Mouse (Mus musculus) heart, postnatal 36 days (tissue): ENCODE results near the gene Pik3ca. TPM values are rescaled to one million over a fixed set of nuclear protein-coding genes. Genes with fewer than 3 reads are reported as not detected.

Experiments
- DNase-seq, 2 experiments: peaks; one replicate each; pipeline ENCODE4 v3.0.0; 2021 to 2022
- intact Hi-C: fragments of 180-260 bp; cut with DNase I; formaldehyde crosslinking; loops from one replicate; pipeline ENCODE4 v1.15.1; 2025
- total RNA-seq, 2 experiments: library from RNA; stranded (reverse); gene quantifications; 2 replicates each; pipeline ENCODE4 v1.2.3; 2021

Gene Pik3ca
- 10 to 100 TPM; 48.4 to 52.2 TPM for total RNA-seq

GRCm38 (mm10) chr3:32397461-32398174, at the start of gene Pik3ca:
Gene Pik3ca, plus strand, starts transcription at chr3:32397671.
- intact Hi-C loops, result loop anchor here (2.0 to 5.0 kb wide), 5 partner anchors 15 to 111 kb away; no protein-coding TSS in a partner anchor
- peak; percentile 54 to 73 for DNase-seq

GRCm38 (mm10) chr3:32347881-32348280, 49.6 kb upstream of the Pik3ca start:
- DNase-seq, result no peak
- intact Hi-C loops, result no loop called here

- no peak for DNase-seq
- intact Hi-C loops, result no loop called here
Measured at GRCm38 (mm10) chr3:32361221-32361620, 36.2 kb upstream of the Pik3ca start.

- intact Hi-C loops, result loop anchor here (2.0 kb wide), 1 partner anchor 33 kb away; the partner anchor contains the start of gene Pik3ca
- no peak for DNase-seq
Measured at GRCm38 (mm10) chr3:32364195-32364594, 33.3 kb upstream of the Pik3ca start.

- DNase-seq, result no peak
- intact Hi-C loops, result loop anchor here (2.0 kb wide), 1 partner anchor 32 kb away; the partner anchor contains the start of gene Pik3ca
Measured at GRCm38 (mm10) chr3:32364841-32365545, 32.5 kb upstream of the Pik3ca start.

GRCm38 (mm10) chr3:32365546-32366245, 31.8 kb upstream of the Pik3ca start, which contains the start of gene Zmat3:
Gene Zmat3, minus strand, starts transcription at chr3:32366014.
- intact Hi-C loops, result loop anchor here (2.0 kb wide), 1 partner anchor 31 kb away; the partner anchor contains the start of gene Pik3ca
- DNase-seq, result peak; percentile 86 to 89

- no peak for DNase-seq
Measured at GRCm38 (mm10) chr3:32366246-32366734, 31.2 kb upstream of the Pik3ca start.

GRCm38 (mm10) chr3:32367516-32367915, 30.0 kb upstream of the Pik3ca start:
- no peak for DNase-seq
- intact Hi-C loops, result no loop called here

More at GRCm38 (mm10) chr3:32366246-32366734, 31.2 kb upstream of the Pik3ca start:
- intact Hi-C loops, result no loop called here

GRCm38 (mm10) chr3:32371957-32372356, 25.5 kb upstream of the Pik3ca start:
- no peak for DNase-seq
- intact Hi-C loops, result no loop called here

GRCm38 (mm10) chr3:32372470-32372869, 25.0 kb upstream of the Pik3ca start:
- DNase-seq, result no peak
- intact Hi-C loops, result no loop called here

GRCm38 (mm10) chr3:32373236-32373635, 24.2 kb upstream of the Pik3ca start:
- no peak for DNase-seq
- intact Hi-C loops, result no loop called here

- intact Hi-C loops, result no loop called here
- no peak for DNase-seq
Measured at GRCm38 (mm10) chr3:32379891-32380290, 17.6 kb upstream of the Pik3ca start.

GRCm38 (mm10) chr3:32381556-32381955, 15.9 kb upstream of the Pik3ca start:
- no peak for DNase-seq
- intact Hi-C loops, result no loop called here

GRCm38 (mm10) chr3:32392841-32393240, 4.6 kb upstream of the Pik3ca start:
- intact Hi-C loops, result no loop called here
- no peak for DNase-seq

- intact Hi-C loops, result no loop called here
- no peak for DNase-seq
Measured at GRCm38 (mm10) chr3:32393986-32394385, 3.5 kb upstream of the Pik3ca start.

GRCm38 (mm10) chr3:32395771-32396551, 1.5 kb upstream of the Pik3ca start:
- intact Hi-C loops, result loop anchor here (2.0 to 5.0 kb wide), 4 partner anchors 29 to 113 kb away; no protein-coding TSS in a partner anchor
- peak; percentile 48 to 49 for DNase-seq

- peak; percentile 95 for DNase-seq
- intact Hi-C loops, result loop anchor here (2.0 to 5.0 kb wide), 4 partner anchors 28 to 112 kb away; no protein-coding TSS in a partner anchor
Measured at GRCm38 (mm10) chr3:32396794-32397460, 544 bp upstream of the Pik3ca start.

GRCm38 (mm10) chr3:32398175-32398538, 686 bp downstream of the Pik3ca start:
- intact Hi-C loops, result loop anchor here (2.0 to 5.0 kb wide), 2 partner anchors 15 to 54 kb away; no protein-coding TSS in a partner anchor
- DNase-seq, result no peak

- intact Hi-C loops, result loop anchor here (2.0 to 5.0 kb wide), 2 partner anchors 14 to 54 kb away; no protein-coding TSS in a partner anchor
- DNase-seq, result no peak
Measured at GRCm38 (mm10) chr3:32398623-32399022, 1.2 kb downstream of the Pik3ca start.
